8 mouse cellular contexts compared by ENCODE assay signal in genomic region chr3:132949791-132950528, GRCm38 (mm10). TPM values are rescaled to one million over a fixed set of nuclear protein-coding genes. Genes with fewer than 3 reads are reported as not detected.
DNase-seq lines count a peak whose midpoint lies in the region; ATAC-seq and TF ChIP-seq lines count a peak whose summit lies in the region.

Npnt (minus strand) TSS chr3:132950291.

- peak within 1 kb of the TSS; percentile 66 for H3K4me3 ChIP-seq in embryonic facial prominence, embryonic 11.5 days (ENCODE audit: low read depth, low read length)
- H3K4me3 ChIP-seq in lung, postnatal 0 days (ENCODE audit: low read depth, low read length) = peak within 1 kb of the TSS; percentile 79

- H3K27ac ChIP-seq in embryonic facial prominence, embryonic 11.5 days (replicated peaks; ENCODE audit: low read depth, low read length) = no peak within 1 kb of the TSS
- peak within 1 kb of the TSS; percentile 93 for H3K27ac ChIP-seq in lung, postnatal 0 days (ENCODE audit: low read length)

- no peaks in the 10 kb centered on the region; the same call in 1 of the 2 replicates for H3K27me3 ChIP-seq in embryonic facial prominence, embryonic 11.5 days (ENCODE audit: control insufficient read depth, insufficient read depth, low read length)
- no peaks in the 10 kb centered on the region for H3K27me3 ChIP-seq in lung, postnatal 0 days (replicated peaks; ENCODE audit: insufficient read depth, low read length)

- TF ChIP-seq CTCF in lung, postnatal 0 days (IDR thresholded peaks at IDR 0.05) = peak; percentile 54

- H3K4me1 ChIP-seq in embryonic facial prominence, embryonic 11.5 days (ENCODE audit: control insufficient read depth, insufficient read depth, low read length) = no peaks in the 10 kb centered on the region
- H3K4me1 ChIP-seq in lung, postnatal 0 days (ENCODE audit: insufficient read depth, low read depth, low read length) = no peaks in the 10 kb centered on the region

- DNase-seq in urinary bladder, adult 2 months (ENCODE audit: low spot score) = peak; percentile 38
- no peak for DNase-seq in urinary bladder, postnatal 10 days (ENCODE audit: low spot score)
- peak; percentile 70 for DNase-seq in embryonic facial prominence, embryonic 11.5 days (ENCODE audit: low spot score)
- peak; percentile 29 for DNase-seq in heart, postnatal 4 days
- peak in 1 of 2 experiments; percentile 4 for DNase-seq in layer of hippocampus, adult 8-10 months (ENCODE audit: low spot score in 2 of 2)
- DNase-seq in lung, postnatal 0 days (ENCODE audit: low spot score) = peak; percentile 85
- peak; percentile 47 for DNase-seq in ovary, postnatal 36 days (ENCODE audit: low spot score)
- DNase-seq in adipocyte (ENCODE audit: low spot score) = no peak

- under 1% methylated on average over 64 of the region's 82 CpGs for WGBS in embryonic facial prominence, embryonic 11.5 days
- under 1% methylated on average over 60 of the region's 82 CpGs for WGBS in lung, postnatal 0 days

- H3K9ac ChIP-seq in embryonic facial prominence, embryonic 11.5 days (replicated peaks; ENCODE audit: low read length) = peak within 1 kb of the TSS; percentile 64
- peak within 1 kb of the TSS; percentile 88 for H3K9ac ChIP-seq in lung, postnatal 0 days (replicated peaks; ENCODE audit: low read depth)

- H3K36me3 ChIP-seq in embryonic facial prominence, embryonic 11.5 days (replicated peaks; ENCODE audit: control insufficient read depth, insufficient read depth, low read depth, low read length) = no peaks in the 10 kb centered on the region
- no peaks in the 10 kb centered on the region for H3K36me3 ChIP-seq in lung, postnatal 0 days (ENCODE audit: insufficient read depth, low read length)

- peak; percentile 76 for ATAC-seq in embryonic facial prominence, embryonic 11.5 days (replicated peaks; ENCODE audit: insufficient number of reproducible peaks, low FRiP score, low TSS enrichment, low read depth)
- ATAC-seq in lung, postnatal 0 days = peak; percentile 89

- no peak for TF ChIP-seq EP300 in lung, postnatal 0 days (IDR thresholded peaks at IDR 0.05)

- no peaks in the 10 kb centered on the region for H3K9me3 ChIP-seq in embryonic facial prominence, embryonic 11.5 days (replicated peaks; ENCODE audit: control insufficient read depth, low read length)
- H3K9me3 ChIP-seq in lung, postnatal 0 days (ENCODE audit: low read length) = no peaks in the 10 kb centered on the region

- peak within 1 kb of the TSS; percentile 98 for H3K4me2 ChIP-seq in embryonic facial prominence, embryonic 11.5 days (ENCODE audit: low read depth, low read length)
- H3K4me2 ChIP-seq in lung, postnatal 0 days (replicated peaks; ENCODE audit: low read depth, low read length) = peak within 1 kb of the TSS; percentile 77

RNA-seq across cellular contexts. Expression of gene Npnt, which starts in this region (rescaled TPM):
- polyA plus RNA-seq in urinary bladder, adult 2 months (2012; rRNA removed) = 5.1 and 5.7 TPM in 2 replicates
- polyA plus RNA-seq in embryonic facial prominence, embryonic 11.5 days (2014; fragmentation: Nextera tagmentation; extraction: Ambion mirVana) = 15.2 and 18.0 TPM in 2 replicates
- 1 to 10 TPM; 4.5 to 5.5 TPM for total RNA-seq in heart, postnatal 4 days (2021)
- total RNA-seq in layer of hippocampus, adult 8-10 months (2022) = 10 to 100 TPM; 10.5 to 18.7 (median 14.1) TPM
- 298 and 352 TPM in 2 replicates for polyA plus RNA-seq in lung, postnatal 0 days (2015; fragmentation: Nextera tagmentation; extraction: Ambion mirVana)

Comparison
In these comparisons a context has a peak if more than half of its experiments do, and no peak if none do; other contexts are left out.
1. RNA of gene Npnt (polyA plus RNA-seq): 298 to 352 TPM in lung, postnatal 0 days; 15.2 to 18.0 TPM in embryonic facial prominence, embryonic 11.5 days and 5.1 to 5.7 TPM in urinary bladder, adult 2 months; every median in the first group is over 10 times any median in the second.
2. DNase-seq: peak in urinary bladder, adult 2 months (single experiment), embryonic facial prominence, embryonic 11.5 days (single experiment), heart, postnatal 4 days (single experiment), lung, postnatal 0 days (single experiment) and ovary, postnatal 36 days (single experiment); none in urinary bladder, postnatal 10 days (single experiment) and adipocyte (single experiment).